Mouse (Mus musculus) adrenal gland (tissue): ENCODE measurements around the gene Myt1l.

ENCODE experiments used
- intact Hi-C: fragments of 180-260 bp; cut with DNase I; formaldehyde crosslinking; loops from one replicate; pipeline ENCODE4 v1.15.1; 2025

Gene Myt1l

GRCm38 (mm10) chr12:29561222-29561621 lies 33.0 kb downstream of the Myt1l start:
- intact Hi-C loops: no loop called here

- intact Hi-C loops: no loop called here
These were observed 41.1 kb downstream of the Myt1l start for GRCm38 (mm10) chr12:29569311-29569710.

DNA sequence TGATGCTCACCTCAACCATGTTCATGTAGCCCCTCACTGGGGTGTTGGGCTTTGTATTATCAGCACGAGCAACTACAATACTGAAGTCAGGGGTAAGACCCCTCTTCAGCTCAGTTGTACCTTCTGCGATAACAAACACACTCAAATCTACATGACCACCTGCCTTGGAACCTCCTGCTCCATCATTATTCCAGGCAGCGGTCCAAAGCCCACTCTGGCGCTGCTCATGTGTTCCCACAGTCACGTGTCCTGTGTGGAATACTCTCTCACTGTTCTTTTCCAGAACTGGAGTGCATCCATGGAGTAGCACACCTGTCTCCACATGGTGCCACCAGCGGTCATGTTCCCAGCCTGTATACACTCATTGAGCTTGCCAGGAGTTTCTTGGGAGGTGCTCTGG lies 42.2 kb downstream of the Myt1l start:
- intact Hi-C loops: no loop called here

DNA sequence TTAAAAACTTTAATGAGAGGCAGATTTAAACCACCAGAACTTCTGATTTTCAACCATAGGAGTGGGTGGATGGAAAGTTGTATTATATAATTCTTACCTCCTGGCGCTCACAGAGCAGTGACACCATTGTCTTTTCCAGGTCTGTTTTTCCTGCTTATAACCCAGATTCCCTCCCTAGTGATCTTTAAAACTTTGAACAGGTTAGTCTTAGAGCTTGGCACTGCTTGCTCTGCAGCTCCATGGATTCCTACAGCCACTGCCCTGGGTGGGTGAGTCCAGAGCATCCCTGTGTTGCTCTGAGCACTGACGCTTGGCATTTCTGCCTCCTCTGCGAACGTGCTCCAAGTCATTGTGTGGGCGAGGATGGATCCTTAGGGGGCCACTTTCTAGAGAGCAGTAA lies 43.4 kb downstream of the Myt1l start:
- intact Hi-C loops: no loop called here

- intact Hi-C loops: no loop called here
These were observed 65.6 kb downstream of the Myt1l start for GRCm38 (mm10) chr12:29593787-29594186.

- intact Hi-C loops: no loop called here
These were observed 71.7 kb downstream of the Myt1l start for GRCm38 (mm10) chr12:29599916-29600315.

DNA sequence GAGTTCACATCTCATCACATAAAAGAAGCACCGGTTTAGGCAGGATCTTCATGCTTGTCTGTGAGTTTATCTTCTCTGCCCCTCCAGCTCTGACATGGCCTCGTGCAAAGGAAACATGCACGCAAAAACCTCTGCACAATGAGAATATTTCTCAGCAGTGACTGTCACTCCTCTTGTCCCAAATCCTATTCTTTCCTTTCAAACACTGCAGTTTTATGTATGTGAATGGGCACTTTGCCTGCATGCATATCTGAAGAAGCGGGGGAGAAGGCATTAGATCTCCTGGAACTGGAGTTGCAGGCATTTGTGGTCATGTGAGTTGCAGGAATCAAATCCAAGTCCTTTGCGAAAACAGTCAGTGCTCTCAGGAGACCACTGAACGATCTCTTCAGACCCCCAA lies 73.0 kb downstream of the Myt1l start:
- intact Hi-C loops: no loop called here

GRCm38 (mm10) chr12:29604659-29605058 lies 76.5 kb downstream of the Myt1l start:
- intact Hi-C loops: no loop called here

DNA sequence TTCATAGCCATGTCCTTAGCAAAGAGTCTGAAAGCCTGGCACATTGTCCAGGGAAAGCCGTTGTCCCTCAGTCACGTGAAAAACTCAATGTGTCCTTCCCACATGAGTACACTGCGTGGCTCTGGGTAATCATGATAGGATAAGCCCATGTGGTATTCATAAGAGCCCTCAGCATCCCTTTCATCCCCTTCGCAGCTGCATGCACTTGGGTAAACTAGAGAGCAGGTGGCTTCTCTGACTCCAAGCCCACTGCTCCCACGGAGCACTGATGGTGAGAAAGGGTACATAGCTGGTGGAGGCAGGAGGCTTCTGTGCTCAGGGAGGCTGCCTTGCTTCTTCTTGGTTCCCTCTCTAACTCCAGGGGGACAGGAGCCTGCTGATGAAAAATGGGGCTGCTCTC lies 76.9 kb downstream of the Myt1l start:
- intact Hi-C loops: no loop called here

- intact Hi-C loops: no loop called here
These were observed 78.0 kb downstream of the Myt1l start for GRCm38 (mm10) chr12:29606221-29606620.

DNA sequence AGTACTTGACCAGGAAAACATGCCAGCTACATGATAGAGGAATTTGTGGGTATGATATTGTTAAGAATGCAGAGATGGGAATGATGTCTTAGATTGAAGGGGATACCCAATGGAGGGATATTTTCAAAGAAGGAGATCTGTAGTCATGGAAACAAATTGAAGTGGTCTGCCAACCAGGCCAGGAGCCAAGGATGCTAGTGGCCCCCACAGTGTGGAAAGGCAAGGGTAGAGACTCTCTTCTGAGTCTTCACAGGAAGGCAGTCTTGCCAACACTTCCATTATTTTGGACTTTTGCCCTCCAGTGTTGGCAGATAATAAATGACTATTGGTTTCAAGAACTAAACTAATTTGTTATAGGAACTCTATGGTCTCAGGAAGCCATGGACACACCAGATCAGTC lies 89.6 kb downstream of the Myt1l start:
- intact Hi-C loops: no loop called here

DNA sequence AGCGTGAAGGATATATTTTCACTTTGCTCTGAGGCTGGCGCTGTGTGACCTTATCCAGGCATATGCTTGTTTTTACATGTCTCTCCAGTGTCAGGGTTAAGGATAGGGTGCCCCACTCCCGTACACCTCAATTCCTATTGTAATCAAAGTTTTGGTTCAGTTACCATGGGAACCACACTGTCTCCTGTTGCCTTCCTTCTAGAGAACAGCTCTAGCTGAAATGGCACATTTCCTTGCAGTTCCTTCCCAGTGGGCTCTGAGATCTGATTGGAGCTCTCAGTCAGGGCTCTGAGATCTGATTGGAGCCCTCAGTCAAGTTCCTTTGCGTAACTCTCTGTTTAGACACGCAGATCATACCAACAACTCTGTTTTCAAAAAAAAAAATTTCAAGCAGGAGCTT lies 93.3 kb downstream of the Myt1l start:
- intact Hi-C loops: no loop called here

DNA sequence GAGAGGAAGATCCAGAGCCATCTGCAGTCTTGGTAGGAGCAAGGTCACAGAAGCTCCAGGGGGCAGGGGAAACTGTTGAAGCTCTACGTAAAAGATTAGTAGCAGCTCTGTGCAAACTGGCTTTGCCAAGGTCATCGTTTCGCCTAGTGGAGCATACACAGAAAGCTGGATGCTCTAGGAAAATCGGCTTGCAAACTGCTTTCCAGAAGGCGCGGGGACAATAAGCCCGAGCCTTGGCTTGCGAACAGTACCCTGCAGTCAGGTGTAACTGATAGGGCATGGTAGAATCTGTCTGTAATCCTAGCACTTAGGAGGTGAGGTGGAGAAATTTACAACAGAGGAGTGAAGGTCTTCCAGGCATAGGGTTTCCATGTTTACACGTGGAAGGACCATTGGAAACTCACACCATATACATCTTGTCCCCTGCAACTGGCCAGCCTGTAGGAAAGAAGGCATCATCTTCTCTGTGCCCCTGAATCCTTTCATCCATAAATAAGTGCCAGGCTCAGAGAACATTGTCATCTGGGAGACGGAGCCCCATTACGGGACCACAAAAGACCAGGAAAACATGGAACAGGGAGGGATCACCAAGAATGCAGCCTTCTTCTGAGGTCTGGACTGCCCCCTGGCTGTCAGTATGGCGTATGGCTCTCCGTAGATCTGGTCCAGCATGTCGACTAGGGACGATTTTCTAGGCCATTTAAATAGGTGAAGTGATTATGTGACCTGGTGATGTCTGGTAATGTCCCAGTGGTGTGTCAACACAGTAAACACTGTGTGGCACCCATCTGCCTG lies 100.0 kb downstream of the Myt1l start:
- intact Hi-C loops: no loop called here

GRCm38 (mm10) chr12:29629875-29630538 lies 101.8 kb downstream of the Myt1l start:
- intact Hi-C loops: no loop called here

GRCm38 (mm10) chr12:29634509-29634908 lies 106.3 kb downstream of the Myt1l start:
- intact Hi-C loops: no loop called here

DNA sequence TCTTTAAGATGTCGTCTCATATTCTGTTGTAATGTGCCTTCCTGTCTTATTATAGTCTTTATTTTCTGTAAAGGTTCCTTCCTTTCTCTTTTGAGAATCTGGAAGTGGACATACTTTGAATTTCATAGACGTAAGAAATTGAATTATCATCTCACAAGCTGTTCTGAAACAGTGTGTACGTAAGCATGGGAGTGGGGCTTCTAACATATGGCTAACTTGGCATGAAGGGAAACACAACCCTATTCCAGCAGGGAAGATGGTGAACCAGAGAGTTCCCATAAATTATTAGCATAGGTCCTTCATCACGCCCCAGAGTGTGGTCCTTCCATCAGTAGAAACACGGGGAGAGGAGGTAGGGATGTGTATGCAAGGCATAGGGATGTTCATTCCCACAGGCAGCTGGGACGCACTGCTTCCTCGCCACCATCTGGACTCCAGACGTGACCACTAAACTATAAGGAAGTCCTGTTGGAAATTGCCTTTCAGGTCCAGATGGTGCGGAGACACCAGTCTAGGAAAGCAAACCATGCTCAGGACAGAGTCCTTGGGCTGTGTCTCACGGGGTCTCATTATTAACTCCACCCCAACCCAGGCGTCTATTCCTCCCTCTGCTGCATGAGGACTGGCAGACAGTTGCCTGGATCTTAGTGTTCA lies 111.5 kb downstream of the Myt1l start:
- intact Hi-C loops: no loop called here

- intact Hi-C loops: no loop called here
These were observed 112.0 kb downstream of the Myt1l start for GRCm38 (mm10) chr12:29640201-29640600.

- intact Hi-C loops: no loop called here
These were observed 114.7 kb downstream of the Myt1l start for GRCm38 (mm10) chr12:29642915-29643314.

GRCm38 (mm10) chr12:29644091-29644490 lies 115.9 kb downstream of the Myt1l start:
- intact Hi-C loops: no loop called here

DNA sequence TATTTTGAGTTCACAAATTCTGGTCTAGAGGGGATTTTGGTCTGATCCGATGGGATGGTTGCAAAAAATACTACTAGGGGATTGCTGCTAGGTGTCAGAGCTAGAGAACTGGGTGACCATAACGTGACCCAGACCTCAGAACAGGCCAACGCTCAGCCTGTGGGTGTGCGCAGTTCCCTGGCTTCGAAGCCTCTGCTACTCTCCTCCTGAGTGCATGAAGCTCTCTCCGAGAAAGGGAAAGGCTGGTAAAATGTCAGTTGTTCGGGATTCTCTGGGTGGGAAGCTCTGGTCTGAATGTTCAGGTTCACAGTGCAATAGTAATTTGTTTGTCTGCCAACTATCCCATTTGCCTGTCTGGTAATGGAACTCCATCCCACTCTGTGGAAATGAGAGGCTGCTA lies 116.5 kb downstream of the Myt1l start:
- intact Hi-C loops: no loop called here

GRCm38 (mm10) chr12:29649510-29650152 lies 121.4 kb downstream of the Myt1l start:
- intact Hi-C loops: no loop called here

GRCm38 (mm10) chr12:29652516-29652915 lies 124.3 kb downstream of the Myt1l start:
- intact Hi-C loops: no loop called here
